Mouse (Mus musculus): ENCODE measurements at regions not wholly inside any gene's neighbourhood (a gene's known extent, or its start where the extent isn't known, plus 50 kb on each side); places are given as distances from the start of the nearest gene placed in this dataset.

GRCm38 (mm10) chr12:58590547-58591479 is 321.7 kb upstream of the Clec14a start:
- intact Hi-C loops (cut with DNase I), result no loop called here

GRCm38 (mm10) chr12:58581811-58582572 is 312.9 kb upstream of the Clec14a start:
- intact Hi-C loops (cut with DNase I), result no loop called here

GRCm38 (mm10) chr12:58569056-58569455 is 300.0 kb upstream of the Clec14a start:
- intact Hi-C loops (cut with DNase I), result no loop called here

- intact Hi-C loops (cut with DNase I), result no loop called here
Observed at GRCm38 (mm10) chr12:58560840-58561239, 291.8 kb upstream of the Clec14a start.

- intact Hi-C loops (cut with DNase I), result no loop called here
Observed at GRCm38 (mm10) chr12:58559833-58560232, 290.7 kb upstream of the Clec14a start.

- intact Hi-C loops (cut with DNase I), result no loop called here
Observed at GRCm38 (mm10) chr12:58557261-58557660, 288.2 kb upstream of the Clec14a start.

- intact Hi-C loops (cut with DNase I), result no loop called here
Observed at GRCm38 (mm10) chr12:58556741-58557140, 287.7 kb upstream of the Clec14a start.

GRCm38 (mm10) chr12:58556060-58556459 is 287.0 kb upstream of the Clec14a start:
- intact Hi-C loops (cut with DNase I), result no loop called here

- intact Hi-C loops (cut with DNase I), result no loop called here
Observed at GRCm38 (mm10) chr12:58550859-58551761, 282.0 kb upstream of the Clec14a start.

GRCm38 (mm10) chr12:58545832-58546538 is 276.9 kb upstream of the Clec14a start:
- intact Hi-C loops (cut with DNase I), result no loop called here

- intact Hi-C loops (cut with DNase I), result no loop called here
Observed at GRCm38 (mm10) chr12:58544862-58545261, 275.8 kb upstream of the Clec14a start.

- intact Hi-C loops (cut with DNase I), result no loop called here
Observed at GRCm38 (mm10) chr12:58538305-58538719, 269.2 kb upstream of the Clec14a start.

- intact Hi-C loops (cut with DNase I), result no loop called here
Observed at GRCm38 (mm10) chr12:58537833-58538232, 268.7 kb upstream of the Clec14a start.

- intact Hi-C loops (cut with DNase I), result no loop called here
Observed at GRCm38 (mm10) chr12:58536381-58536992, 267.4 kb upstream of the Clec14a start.

- intact Hi-C loops (cut with DNase I), result no loop called here
Observed at GRCm38 (mm10) chr12:58530306-58530705, 261.2 kb upstream of the Clec14a start.

GRCm38 (mm10) chr12:58516800-58517199 is 247.7 kb upstream of the Clec14a start:
- intact Hi-C loops (cut with DNase I), result no loop called here

GRCm38 (mm10) chr12:58513951-58514350 is 244.9 kb upstream of the Clec14a start:
- intact Hi-C loops (cut with DNase I), result no loop called here

GRCm38 (mm10) chr12:58512645-58513044 is 243.6 kb upstream of the Clec14a start:
- intact Hi-C loops (cut with DNase I), result no loop called here

GRCm38 (mm10) chr12:58504283-58504682 is 235.2 kb upstream of the Clec14a start:
- intact Hi-C loops (cut with DNase I), result no loop called here

GRCm38 (mm10) chr12:58474181-58474580 is 205.1 kb upstream of the Clec14a start:
- intact Hi-C loops (cut with DNase I), result no loop called here
